Mouse (Mus musculus): ENCODE measurements around the gene Gm4884. TPM values are rescaled to one million over a fixed set of nuclear protein-coding genes. Genes with fewer than 3 reads are reported as not detected.

The Gm4884 gene
- not detected in 2 replicates for polyA plus RNA-seq (2012; rRNA removed; ENCODE audit: low replicate concordance)

DNA sequence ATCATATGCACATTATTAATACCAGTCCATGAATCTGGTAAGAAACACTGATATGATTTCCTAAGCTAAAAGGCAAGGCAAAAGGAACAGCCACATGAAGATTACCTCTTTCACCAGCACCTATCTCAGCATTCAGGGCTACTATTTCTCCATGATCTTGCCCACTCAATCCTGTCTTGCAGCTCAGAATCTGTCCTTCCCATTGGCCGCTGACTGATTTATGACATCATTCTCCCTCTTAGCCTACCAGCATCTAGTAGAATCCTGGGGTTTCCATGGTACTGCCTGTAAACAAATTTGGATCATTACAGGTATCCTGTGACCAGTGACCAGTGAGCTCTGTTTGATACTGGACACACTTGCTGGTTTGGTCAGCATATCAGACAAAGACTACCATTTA lies at the start of gene Gm4884:
Gm4884 (plus strand) TSS at position 301 of the 400 bp plus-strand sequence.

DNA sequence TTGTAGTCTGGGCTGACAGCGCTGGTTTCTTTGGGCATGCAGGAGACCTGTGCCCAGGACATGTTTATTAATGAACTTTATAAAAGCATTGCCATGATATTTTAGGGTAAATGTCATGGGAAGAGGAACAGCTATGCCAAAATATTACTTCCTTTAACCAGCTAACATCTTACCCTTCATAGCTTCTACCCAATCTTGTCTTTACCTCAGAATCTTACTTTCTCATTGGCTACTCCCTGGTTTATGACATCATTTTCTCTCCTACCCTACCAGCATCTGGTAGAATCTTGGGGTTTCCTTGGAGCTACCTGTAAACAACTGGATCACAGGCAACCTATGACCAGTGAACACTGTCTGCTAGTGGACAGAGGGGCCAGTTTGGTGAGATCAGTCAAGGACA lies 45.3 kb upstream of the Gm4884 start, which contains the start of gene 4930433I11Rik:
4930433I11Rik (plus strand) TSS at position 301 of the 400 bp plus-strand sequence.

Other genes with a start within 250 kb of the Gm4884 start
- 1.9 and 2.4 TPM in 2 replicates for gene Vstm2b, start 134.4 kb upstream of the Gm4884 start, polyA plus RNA-seq (2012; rRNA removed; ENCODE audit: low replicate concordance)
- gene 4930433I11Rik, start 45.2 kb upstream of the Gm4884 start, polyA plus RNA-seq (2012; rRNA removed; ENCODE audit: low replicate concordance) = not detected in 2 replicates
- not detected in 2 replicates for gene Gm5592, start 121.1 kb downstream of the Gm4884 start, polyA plus RNA-seq (2012; rRNA removed; ENCODE audit: low replicate concordance)

All from mammary gland, adult 2 months (tissue).